Mouse (Mus musculus) liver, postnatal 0 days (tissue): ENCODE measurements around the gene Pwwp2b. TPM values are rescaled to one million over a fixed set of nuclear protein-coding genes. Genes with fewer than 3 reads are reported as not detected.
A peak's percentile ranks its signal among the peaks of the same experiment; 100 is the strongest.

Experiments used
- ATAC-seq: fragments of 200-750 bp; cut with Nextera tagmentation; 2 replicates; pipeline ENCODE4 v1.8.0; 2017; ENCODE audit warnings: mild to moderate bottlenecking, moderate library complexity
- DNase-seq: peaks from one replicate; pipeline ENCODE4 v3.0.0-alpha.2; 2016
- H3K27ac ChIP-seq: fragments of 300-500 bp; sonication (generic); 2 replicates; pipeline ENCODE4 v1.5.1; 2014; ENCODE audit warnings: antibody characterized with exemption, moderate library complexity, mild to moderate bottlenecking, low read depth
- H3K27me3 ChIP-seq: fragments of 300-500 bp; sonication (generic); 2 replicates; pipeline ENCODE4 v1.6.1; 2014; ENCODE audit warnings: low read length, control low read depth, mixed read lengths; ENCODE audit not compliant: insufficient read depth
- H3K36me3 ChIP-seq: fragments of 300-500 bp; sonication (generic); replicated peaks from 2 replicates; pipeline ENCODE4 v1.6.1; 2014; ENCODE audit warnings: mild to moderate bottlenecking, control low read depth, low read length, moderate library complexity, mixed read lengths; ENCODE audit not compliant: insufficient read depth
- H3K4me1 ChIP-seq: fragments of 300-500 bp; sonication (generic); 2 replicates; pipeline ENCODE4 v1.6.1; 2014; ENCODE audit warnings: antibody characterized with exemption, mild to moderate bottlenecking, control low read depth; ENCODE audit not compliant: insufficient read depth
- H3K4me2 ChIP-seq: fragments of 300-500 bp; sonication (generic); 2 replicates; pipeline ENCODE4 v1.6.1; 2014; ENCODE audit warnings: low read depth, mild to moderate bottlenecking, low read length, moderate library complexity, mixed read lengths
- H3K4me3 ChIP-seq: fragments of 300-500 bp; sonication (generic); 2 replicates; pipeline ENCODE4 v1.5.1; 2014; ENCODE audit warnings: low read depth, low read length
- H3K9ac ChIP-seq: fragments of 300-500 bp; sonication (generic); replicated peaks from 2 replicates; pipeline ENCODE4 v1.6.1; 2014; ENCODE audit warnings: mild to moderate bottlenecking, moderate library complexity
- H3K9me3 ChIP-seq: fragments of 300-500 bp; sonication (generic); 2 replicates; pipeline ENCODE4 v1.6.1; 2016; ENCODE audit warnings: mild to moderate bottlenecking, control low read depth, low read length, mixed read lengths
- CTCF ChIP-seq: sonication (generic); IDR thresholded peaks from 2 replicates; pipeline ENCODE4 v1.5.1; 2016; ENCODE audit warnings: antibody characterized with exemption, low read depth
- EP300 ChIP-seq: IDR thresholded peaks from 2 replicates; pipeline ENCODE4 v1.6.1; 2016; ENCODE audit warnings: antibody characterized with exemption, low read depth, mild to moderate bottlenecking
- WGBS: fragments of 180-500 bp; shearing (Covaris S2); extraction: QIAGEN DNeasy Blood & Tissue Kit; methylation state at CpG from one replicate; pipeline ENCODE4 v1.1.7; 2014; ENCODE audit not compliant: insufficient replicate concordance; 5-methylcytosine and 5-hydroxymethylcytosine counted together
- polyA plus RNA-seq: library from polyadenylated mRNA; unstranded; fragments of >200 nt; fragmentation: Nextera tagmentation; extraction: Ambion mirVana; gene quantifications from 2 replicates; pipeline ENCODE4 v1.2.1, GENCODE M21; 2015

Pwwp2b gene
- polyA plus RNA-seq, 1 experiment from 2014 or later = 1.3 TPM

DNA sequence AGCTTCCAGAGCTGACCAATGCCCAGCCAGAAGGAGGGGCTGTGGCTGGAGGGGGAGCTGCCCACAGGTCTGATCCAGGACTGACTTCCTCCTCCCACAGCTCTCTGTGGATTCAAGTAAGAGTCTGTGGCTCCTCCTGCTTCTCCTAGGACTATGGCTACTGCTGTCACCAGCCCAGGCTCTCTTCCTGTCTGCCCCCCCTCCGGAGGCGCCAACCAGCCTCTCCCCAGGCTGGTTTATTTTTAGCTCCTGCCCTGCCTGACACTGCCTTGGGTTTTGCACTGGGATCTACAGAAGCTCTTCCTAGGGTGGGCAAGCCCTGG lies 25.1 kb downstream of the Pwwp2b start:
- DNase-seq = no peak
- Histone ChIP-seq H3K9ac (no peak overlapping the region), H3K4me2 (no peak overlapping the region)

GRCm38 (mm10) chr7:139275586-139275985 lies 27.3 kb downstream of the Pwwp2b start:
- Histone ChIP-seq H3K4me3 (no peak overlapping the region), H3K36me3 (no peaks in the 10 kb centered on the region), H3K4me1 (peaks cover 26% of the 10 kb centered on the region), H3K9me3 (no peaks in the 10 kb centered on the region), H3K9ac (no peak overlapping the region), H3K4me2 (no peak overlapping the region), H3K27ac (no peak overlapping the region), H3K27me3 (no peaks in the 10 kb centered on the region)
- ATAC-seq = no peak
- TF ChIP-seq CTCF (no peak), EP300 (no peak)
- no peak for DNase-seq
- 67% methylated on average over 10 of the region's 10 CpGs for WGBS

More for the DNA sequence above, 25.1 kb downstream of the Pwwp2b start:
- Histone ChIP-seq H3K4me3 (no peak overlapping the region), H3K4me1 (peaks cover 17% of the 10 kb centered on the region), H3K36me3 (no peaks in the 10 kb centered on the region), H3K27me3 (no peaks in the 10 kb centered on the region), H3K9me3 (no peaks in the 10 kb centered on the region), H3K27ac (peak overlapping the region; percentile 29; the same call in 1 of the 2 replicates)
- peak; percentile 55; the same call in 1 of the 2 replicates for ATAC-seq
- 6% methylated on average over 2 of the region's 2 CpGs for WGBS
- TF ChIP-seq EP300 (no peak), CTCF (no peak)

GRCm38 (mm10) chr7:139276150-139276549 lies 27.9 kb downstream of the Pwwp2b start:
- H3K4me1 ChIP-seq = peaks cover 31% of the 10 kb centered on the region
- H3K9ac ChIP-seq = no peak overlapping the region
- no peak overlapping the region for H3K4me3 ChIP-seq
- H3K4me2 ChIP-seq = no peak overlapping the region
- no peak for ATAC-seq
- WGBS = 82% methylated on average over 10 of the region's 10 CpGs
- H3K27me3 ChIP-seq = no peaks in the 10 kb centered on the region
- H3K27ac ChIP-seq = no peak overlapping the region
- H3K9me3 ChIP-seq = no peaks in the 10 kb centered on the region
- no peaks in the 10 kb centered on the region for H3K36me3 ChIP-seq
- no peak for TF ChIP-seq EP300
- no peak for TF ChIP-seq CTCF
- no peak for DNase-seq

GRCm38 (mm10) chr7:139277536-139277935 lies 29.3 kb downstream of the Pwwp2b start:
- Histone ChIP-seq H3K27ac (no peak overlapping the region), H3K27me3 (no peaks in the 10 kb centered on the region)
- no peak for TF ChIP-seq CTCF
- TF ChIP-seq EP300 = no peak

GRCm38 (mm10) chr7:139279571-139279970 lies 31.3 kb downstream of the Pwwp2b start:
- H3K4me3 ChIP-seq = no peak overlapping the region
- DNase-seq (no peak), ATAC-seq (no peak)
- no peaks in the 10 kb centered on the region for H3K36me3 ChIP-seq
- no peak overlapping the region for H3K9ac ChIP-seq
- peaks cover 29% of the 10 kb centered on the region for H3K4me1 ChIP-seq
- no peak overlapping the region for H3K27ac ChIP-seq
- 66% methylated on average over 5 of the region's 5 CpGs for WGBS
- no peak overlapping the region for H3K4me2 ChIP-seq
- no peaks in the 10 kb centered on the region for H3K9me3 ChIP-seq
- H3K27me3 ChIP-seq = no peaks in the 10 kb centered on the region
- no peak for TF ChIP-seq EP300
- TF ChIP-seq CTCF = no peak

More at GRCm38 (mm10) chr7:139277536-139277935, 29.3 kb downstream of the Pwwp2b start:
- no peak for ATAC-seq
- Histone ChIP-seq H3K9ac (no peak overlapping the region), H3K9me3 (no peaks in the 10 kb centered on the region), H3K36me3 (no peaks in the 10 kb centered on the region), H3K4me1 (peaks cover 38% of the 10 kb centered on the region), H3K4me3 (no peak overlapping the region), H3K4me2 (no peak overlapping the region)
- WGBS = 78% methylated on average over 7 of the region's 7 CpGs
- DNase-seq = no peak

DNA sequence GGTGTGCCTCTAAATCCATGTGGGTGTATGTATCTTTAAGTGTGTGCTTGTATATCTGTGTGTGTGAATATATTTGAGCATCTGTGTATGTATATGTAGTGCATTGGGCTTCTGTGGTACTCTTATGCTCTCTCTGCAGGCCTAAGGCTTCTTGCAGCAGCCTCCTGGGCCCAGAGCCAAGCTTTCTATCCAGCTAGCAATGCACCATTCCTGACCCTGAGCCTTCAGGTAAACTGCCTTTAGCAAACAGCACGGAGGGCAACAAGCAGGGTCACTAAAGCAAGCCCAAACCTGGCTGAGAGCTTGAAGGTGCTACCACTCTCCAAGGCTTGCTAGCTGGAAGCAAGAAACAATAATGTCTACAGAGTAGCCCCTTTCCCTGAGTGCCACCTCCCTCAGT lies 31.8 kb downstream of the Pwwp2b start:
- Histone ChIP-seq H3K4me2 (no peak overlapping the region), H3K4me3 (no peak overlapping the region), H3K27me3 (no peaks in the 10 kb centered on the region), H3K4me1 (peaks cover 29% of the 10 kb centered on the region), H3K9me3 (no peaks in the 10 kb centered on the region), H3K9ac (no peak overlapping the region), H3K36me3 (no peaks in the 10 kb centered on the region), H3K27ac (no peak overlapping the region)
- TF ChIP-seq CTCF (no peak), EP300 (no peak)
- 65% methylated on average over 1 of the region's 1 CpGs for WGBS
- no peak for DNase-seq
- ATAC-seq = no peak

GRCm38 (mm10) chr7:139281195-139281594 lies 32.9 kb downstream of the Pwwp2b start:
- no peaks in the 10 kb centered on the region for H3K27me3 ChIP-seq
- H3K27ac ChIP-seq = peak overlapping the region; percentile 16; the same call in 1 of the 2 replicates
- TF ChIP-seq EP300 (no peak), CTCF (no peak)
- H3K4me3 ChIP-seq = no peak overlapping the region
- DNase-seq (peak; percentile 81), ATAC-seq (peak; percentile 91)
- H3K9ac ChIP-seq = no peak overlapping the region
- no peak overlapping the region for H3K4me2 ChIP-seq
- H3K9me3 ChIP-seq = no peaks in the 10 kb centered on the region
- H3K36me3 ChIP-seq = no peaks in the 10 kb centered on the region
- H3K4me1 ChIP-seq = peaks cover 29% of the 10 kb centered on the region
- 36% methylated on average over 2 of the region's 2 CpGs for WGBS
